Mouse (Mus musculus) MEL (cell line): ENCODE measurements around the gene Crb1. TPM values are rescaled to one million over a fixed set of nuclear protein-coding genes. Genes with fewer than 3 reads are reported as not detected.

Experiments used
- DNase-seq: peaks from one replicate; pipeline ENCODE4 v3.0.0; 2011; ENCODE audit warnings: low read depth, low spot score
- H3K27ac ChIP-seq: 2 replicates; pipeline ENCODE4 v1.5.1; 2012; ENCODE audit warnings: low read depth, mild to moderate bottlenecking, control low read depth, low read length, moderate library complexity; ENCODE audit not compliant: control insufficient read depth
- H3K27me3 ChIP-seq, 2 experiments: fragments of 150-350 bp in 1 of 2; sonication (generic) in 1 of 2; 2 replicates each; pipeline ENCODE4 v1.6.1; 2012; ENCODE audit warnings: low read length in 2 of 2, mild to moderate bottlenecking in 2 of 2, improper control_type of control experiment in 1 of 2, moderate library complexity in 1 of 2; ENCODE audit not compliant: insufficient read depth in 2 of 2, control insufficient read depth in 1 of 2
- H3K36me3 ChIP-seq, 2 experiments: 2 replicates each; pipeline ENCODE4 v1.6.1; 2012 to 2014; ENCODE audit warnings: low read length in 2 of 2, improper control_type of control experiment in 1 of 2, inconsistent platforms in 1 of 2, mild to moderate bottlenecking in 1 of 2; ENCODE audit not compliant: insufficient read depth in 2 of 2, control insufficient read depth in 1 of 2
- H3K4me1 ChIP-seq, 2 experiments: fragments of 150-350 bp in 1 of 2; sonication (generic) in 1 of 2; 2 replicates each; pipeline ENCODE4 v1.6.1; 2012; ENCODE audit warnings: low read length in 2 of 2, improper control_type of control experiment in 1 of 2, mild to moderate bottlenecking in 1 of 2; ENCODE audit not compliant: insufficient read depth in 2 of 2, control insufficient read depth in 1 of 2
- H3K4me3 ChIP-seq, 2 experiments: fragments of 150-350 bp in 1 of 2; sonication (generic) in 1 of 2; 2 replicates each; pipeline ENCODE4 v1.5.1; 2012; ENCODE audit warnings: low read depth in 2 of 2, low read length in 2 of 2, mild to moderate bottlenecking in 2 of 2, moderate library complexity in 2 of 2, control low read depth in 1 of 2, improper control_type of control experiment in 1 of 2; ENCODE audit not compliant: control insufficient read depth in 1 of 2, insufficient read depth in 1 of 2
- H3K79me2 ChIP-seq: 2 replicates; pipeline ENCODE4 v1.6.1; 2012; ENCODE audit warnings: mild to moderate bottlenecking, low read length, moderate library complexity; ENCODE audit not compliant: control insufficient read depth, poor library complexity, insufficient read depth
- H3K9ac ChIP-seq: 2 replicates; pipeline ENCODE4 v1.6.1; 2012; ENCODE audit warnings: low read depth, mild to moderate bottlenecking, control low read depth, low read length, moderate library complexity; ENCODE audit not compliant: control insufficient read depth, poor library complexity, severe bottlenecking
- H3K9me3 ChIP-seq: fragments of 150-350 bp; sonication (generic); replicated peaks from 2 replicates; pipeline ENCODE4 v1.6.1; 2012; ENCODE audit warnings: mild to moderate bottlenecking, low read length, improper control_type of control experiment, moderate library complexity; ENCODE audit not compliant: insufficient read depth
- BHLHE40 ChIP-seq: IDR thresholded peaks from 2 replicates; pipeline ENCODE4 v1.6.1; 2012; ENCODE audit warnings: low read depth, mild to moderate bottlenecking, inconsistent platforms, low read length, improper control_type of control experiment, borderline replicate concordance
- CTCF ChIP-seq, 3 experiments: IDR thresholded peaks in 2 of 3; conservative IDR thresholded peaks in 1 of 3; 2 replicates each; pipeline ENCODE4 v1.5.1; 2011 to 2012; ENCODE audit warnings: low read length in 3 of 3, low read depth in 2 of 3, mild to moderate bottlenecking in 2 of 3, improper control_type of control experiment in 1 of 3, inconsistent platforms in 1 of 3, mixed read lengths in 1 of 3, moderate library complexity in 1 of 3; ENCODE audit not compliant: control insufficient read depth in 1 of 3, insufficient read depth in 1 of 3, poor library complexity in 1 of 3, severe bottlenecking in 1 of 3
- GABPA ChIP-seq: IDR thresholded peaks from 2 replicates; pipeline ENCODE4 v1.6.1; 2012; ENCODE audit warnings: low read depth, mild to moderate bottlenecking, inconsistent platforms, low read length, improper control_type of control experiment, moderate library complexity
- GATA1 ChIP-seq: IDR thresholded peaks from 2 replicates; pipeline ENCODE4 v1.6.1; 2011; ENCODE audit warnings: low read depth, low read length, improper control_type of control experiment
- JUND ChIP-seq: IDR thresholded peaks from 2 replicates; pipeline ENCODE4 v1.6.1; 2011; ENCODE audit warnings: low read depth, mild to moderate bottlenecking, improper control_type of control experiment, low read length
- KAT2A ChIP-seq: conservative IDR thresholded peaks from 2 replicates; pipeline ENCODE4 v1.6.1; 2012; ENCODE audit warnings: low read depth, low read length, improper control_type of control experiment, inconsistent platforms
- MAFK ChIP-seq: IDR thresholded peaks from 2 replicates; pipeline ENCODE4 v1.6.1; 2011; ENCODE audit warnings: low read depth, mild to moderate bottlenecking, low read length, improper control_type of control experiment, borderline replicate concordance
- MAX ChIP-seq: IDR thresholded peaks from 2 replicates; pipeline ENCODE4 v1.6.1; 2011; ENCODE audit warnings: low read length, improper control_type of control experiment
- MAZ ChIP-seq: IDR thresholded peaks from 2 replicates; pipeline ENCODE4 v1.6.1; 2012; ENCODE audit warnings: low read depth, mild to moderate bottlenecking, inconsistent platforms, low read length, improper control_type of control experiment
- MEF2A ChIP-seq: IDR thresholded peaks from 2 replicates; pipeline ENCODE4 v1.6.1; 2014; ENCODE audit warnings: low read depth, mild to moderate bottlenecking, inconsistent platforms, low read length, improper control_type of control experiment; ENCODE audit not compliant: poor library complexity, insufficient replicate concordance, severe bottlenecking; ENCODE audit errors: extremely low read depth
- MXI1 ChIP-seq: IDR thresholded peaks from 2 replicates; pipeline ENCODE4 v1.6.1; 2011; ENCODE audit warnings: mild to moderate bottlenecking, low read depth, low read length, improper control_type of control experiment
- MYC ChIP-seq: IDR thresholded peaks from 2 replicates; pipeline ENCODE4 v1.6.1; 2011; ENCODE audit warnings: low read depth, mild to moderate bottlenecking, low read length, improper control_type of control experiment, moderate library complexity
- NELFE ChIP-seq: IDR thresholded peaks from 2 replicates; pipeline ENCODE4 v1.6.1; 2011; ENCODE audit warnings: low read depth, low read length, improper control_type of control experiment
- NRF1 ChIP-seq: IDR thresholded peaks from 2 replicates; pipeline ENCODE4 v1.6.1; 2014; ENCODE audit warnings: low read depth, mild to moderate bottlenecking, inconsistent platforms, low read length, improper control_type of control experiment, moderate library complexity; ENCODE audit not compliant: poor library complexity, insufficient read depth, severe bottlenecking
- POLR2AphosphoS2 ChIP-seq: IDR thresholded peaks from 2 replicates; pipeline ENCODE4 v1.6.1; 2011; ENCODE audit warnings: low read length, improper control_type of control experiment
- POLR2AphosphoS5 ChIP-seq: IDR thresholded peaks from 2 replicates; pipeline ENCODE4 v1.6.1; 2012; ENCODE audit warnings: low read depth, borderline replicate concordance, mild to moderate bottlenecking, inconsistent platforms, low read length, moderate library complexity, mixed read lengths
- SIN3A ChIP-seq: IDR thresholded peaks from 2 replicates; pipeline ENCODE4 v1.6.1; 2012; ENCODE audit warnings: low read length, improper control_type of control experiment, inconsistent platforms
- SMC3 ChIP-seq: IDR thresholded peaks from 2 replicates; pipeline ENCODE4 v1.6.1; 2011; ENCODE audit warnings: low read depth, low read length, improper control_type of control experiment
- TCF12 ChIP-seq: IDR thresholded peaks from 2 replicates; pipeline ENCODE4 v1.6.1; 2014; ENCODE audit warnings: low read depth, mild to moderate bottlenecking, inconsistent platforms, low read length, improper control_type of control experiment, moderate library complexity
- ZC3H11A ChIP-seq: IDR thresholded peaks from 2 replicates; pipeline ENCODE4 v1.6.1; 2012; ENCODE audit warnings: low read depth, mild to moderate bottlenecking, inconsistent platforms, low read length, improper control_type of control experiment
- ZNF384 ChIP-seq: IDR thresholded peaks from 2 replicates; pipeline ENCODE4 v1.6.1; 2012; ENCODE audit warnings: low read depth, mild to moderate bottlenecking, inconsistent platforms, low read length, improper control_type of control experiment
- polyA plus RNA-seq, 2 experiments: library from polyadenylated mRNA; stranded (reverse) in 1 of 2; unstranded in 1 of 2; fragments of >175 nt in 1 of 2; fragments of >200 nt in 1 of 2; gene quantifications; 2 replicates each; pipeline versions ENCODE4 v1.2.1 to v1.2.4; 2012; ENCODE audit warnings: low replicate concordance in 2 of 2, low read depth in 1 of 2; ENCODE audit not compliant: insufficient read length in 2 of 2, insufficient read depth in 1 of 2, missing spikeins in 1 of 2
- total RNA-seq: library from RNA; depleted of rRNA; stranded (reverse); fragments of 300-350 nt; gene quantifications from 2 replicates; pipeline ENCODE4 v1.2.3, GENCODE M21; 2012

Crb1 gene
- total and polyA plus RNA-seq, 3 experiments = not detected

- TF ChIP-seq TCF12 (no peak), MAFK (no peak), MAX (no peak), ZC3H11A (no peak), NRF1 (no peak), POLR2AphosphoS2 (no peak), MYC (no peak), MXI1 (no peak), NELFE (no peak)
- Histone ChIP-seq H3K9me3 (no peaks in the 10 kb centered on the region), H3K4me3 (no peak overlapping the region), H3K27ac (no peak overlapping the region), H3K27me3 (no peaks in the 10 kb centered on the region), H3K79me2 (no peaks in the 10 kb centered on the region), H3K4me1 (no peaks in the 10 kb centered on the region), H3K36me3 (no peaks in the 10 kb centered on the region), H3K9ac (no peak overlapping the region)
- no peak for DNase-seq
Measured at GRCm38 (mm10) chr1:139391747-139392146, 14.8 kb upstream of the Crb1 start.

- TF ChIP-seq GABPA (no peak), ZNF384 (no peak), MEF2A (no peak), SMC3 (no peak), JUND (no peak), BHLHE40 (no peak), CTCF (IDR thresholded peaks at IDR 0.05 in 2 of 3, conservative IDR thresholded peaks at IDR 0.05 in 1 of 3; ENCODE audit: control insufficient read depth in 1 of 3, insufficient read depth in 1 of 3, low read depth in 2 of 3, low read length in 3 of 3, poor library complexity in 1 of 3, severe bottlenecking in 1 of 3) (no peak), KAT2A (no peak), MXI1 (no peak), MAZ (no peak), POLR2AphosphoS5 (no peak), SIN3A (no peak), GATA1 (no peak)
- Histone ChIP-seq H3K9me3 (no peaks in the 10 kb centered on the region), H3K27me3 (no peaks in the 10 kb centered on the region), H3K36me3 (no peaks in the 10 kb centered on the region), H3K79me2 (no peaks in the 10 kb centered on the region), H3K27ac (no peak overlapping the region), H3K4me3 (no peak overlapping the region), H3K4me1 (no peaks in the 10 kb centered on the region), H3K9ac (no peak overlapping the region)
- DNase-seq = no peak
Measured at GRCm38 (mm10) chr1:139379621-139379984, 2.7 kb upstream of the Crb1 start.
